Mouse (Mus musculus) testis, adult 2 months (tissue): ENCODE results near the gene Gcg. TPM values are rescaled to one million over a fixed set of nuclear protein-coding genes. Genes with fewer than 3 reads are reported as not detected.

ENCODE experiments used
- H3K27ac ChIP-seq: fragments of 200-500 bp; 2 replicates; pipeline ENCODE4 v1.5.1; 2012; ENCODE audit warnings: low read depth, low read length; ENCODE audit not compliant: control insufficient read depth, insufficient read depth
- H3K27me3 ChIP-seq: fragments of 200-500 bp; 2 replicates; pipeline ENCODE4 v1.6.1; 2012; ENCODE audit warnings: mild to moderate bottlenecking, low read length, moderate library complexity; ENCODE audit not compliant: control insufficient read depth, insufficient read depth
- H3K36me3 ChIP-seq: fragments of 200-500 bp; 2 replicates; pipeline ENCODE4 v1.6.1; 2012; ENCODE audit warnings: mild to moderate bottlenecking, low read length; ENCODE audit not compliant: control insufficient read depth, insufficient read depth
- H3K4me1 ChIP-seq: fragments of 200-500 bp; 2 replicates; pipeline ENCODE4 v1.6.1; 2012; ENCODE audit warnings: low read length; ENCODE audit not compliant: control insufficient read depth, insufficient read depth
- H3K4me3 ChIP-seq: fragments of 200-500 bp; 2 replicates; pipeline ENCODE4 v1.5.1; 2012; ENCODE audit warnings: low read depth, mild to moderate bottlenecking, low read length, moderate library complexity, mixed read lengths; ENCODE audit not compliant: control insufficient read depth
- CTCF ChIP-seq: fragments of 200-500 bp; IDR thresholded peaks from 2 replicates; pipeline ENCODE4 v1.5.1; 2012; ENCODE audit warnings: low read depth, mild to moderate bottlenecking, inconsistent platforms, low read length, moderate library complexity; ENCODE audit not compliant: control insufficient read depth, insufficient read depth, insufficient replicate concordance
- POLR2A ChIP-seq: fragments of 200-500 bp; IDR thresholded peaks from 2 replicates; pipeline ENCODE4 v1.6.1; 2012; ENCODE audit warnings: low read depth, mild to moderate bottlenecking, inconsistent platforms, low read length, moderate library complexity; ENCODE audit not compliant: control insufficient read depth
- polyA plus RNA-seq: library from polyadenylated mRNA; depleted of rRNA; stranded (reverse); fragments of >200 nt; gene quantifications from 2 replicates; pipeline ENCODE4 v1.2.3, GENCODE M21; 2012

The Gcg gene
- polyA plus RNA-seq, 1 experiment = not detected

GRCm38 (mm10) chr2:62504269-62504796 is 20.9 kb upstream of the Gcg start:
- Histone ChIP-seq H3K27me3 (no peaks in the 10 kb centered on the region), H3K4me3 (no peak overlapping the region), H3K36me3 (no peaks in the 10 kb centered on the region), H3K4me1 (no peaks in the 10 kb centered on the region), H3K27ac (no peak overlapping the region)
- TF ChIP-seq POLR2A = no peak
- TF ChIP-seq CTCF = no peak

GRCm38 (mm10) chr2:62503326-62503725 is 19.9 kb upstream of the Gcg start:
- Histone ChIP-seq H3K36me3 (no peaks in the 10 kb centered on the region), H3K27ac (no peak overlapping the region), H3K27me3 (no peaks in the 10 kb centered on the region), H3K4me3 (no peak overlapping the region), H3K4me1 (no peaks in the 10 kb centered on the region)
- no peak for TF ChIP-seq CTCF
- TF ChIP-seq POLR2A = no peak

GRCm38 (mm10) chr2:62502516-62502915 is 19.1 kb upstream of the Gcg start:
- no peak overlapping the region for H3K4me3 ChIP-seq
- no peak for TF ChIP-seq CTCF

GRCm38 (mm10) chr2:62498821-62499220 is 15.4 kb upstream of the Gcg start:
- Histone ChIP-seq H3K36me3 (no peaks in the 10 kb centered on the region), H3K4me3 (no peak overlapping the region), H3K27me3 (no peaks in the 10 kb centered on the region), H3K4me1 (no peaks in the 10 kb centered on the region), H3K27ac (no peak overlapping the region)
- TF ChIP-seq POLR2A = no peak
- TF ChIP-seq CTCF = no peak

More at GRCm38 (mm10) chr2:62502516-62502915, 19.1 kb upstream of the Gcg start:
- Histone ChIP-seq H3K36me3 (no peaks in the 10 kb centered on the region), H3K4me1 (no peaks in the 10 kb centered on the region), H3K27ac (no peak overlapping the region), H3K27me3 (no peaks in the 10 kb centered on the region)

GRCm38 (mm10) chr2:62498086-62498485 is 14.6 kb upstream of the Gcg start:
- no peaks in the 10 kb centered on the region for H3K36me3 ChIP-seq
- no peaks in the 10 kb centered on the region for H3K27me3 ChIP-seq
- no peaks in the 10 kb centered on the region for H3K4me1 ChIP-seq
- no peak overlapping the region for H3K4me3 ChIP-seq
- TF ChIP-seq POLR2A (no peak), CTCF (no peak)
- H3K27ac ChIP-seq = no peak overlapping the region

GRCm38 (mm10) chr2:62497333-62498002 is 14.0 kb upstream of the Gcg start:
- Histone ChIP-seq H3K4me3 (no peak overlapping the region), H3K36me3 (no peaks in the 10 kb centered on the region), H3K4me1 (no peaks in the 10 kb centered on the region), H3K27me3 (no peaks in the 10 kb centered on the region), H3K27ac (no peak overlapping the region)
- no peak for TF ChIP-seq POLR2A
- no peak for TF ChIP-seq CTCF

- Histone ChIP-seq H3K4me1 (no peaks in the 10 kb centered on the region), H3K27ac (no peak overlapping the region), H3K27me3 (no peaks in the 10 kb centered on the region), H3K4me3 (no peak overlapping the region), H3K36me3 (no peaks in the 10 kb centered on the region)
- no peak for TF ChIP-seq POLR2A
- no peak for TF ChIP-seq CTCF
Observed at GRCm38 (mm10) chr2:62495407-62495806, 12.0 kb upstream of the Gcg start.

GRCm38 (mm10) chr2:62489832-62490231 is 6.4 kb upstream of the Gcg start:
- no peaks in the 10 kb centered on the region for H3K36me3 ChIP-seq
- no peaks in the 10 kb centered on the region for H3K27me3 ChIP-seq
- no peak overlapping the region for H3K4me3 ChIP-seq
- H3K4me1 ChIP-seq = no peaks in the 10 kb centered on the region
- H3K27ac ChIP-seq = no peak overlapping the region
- TF ChIP-seq POLR2A (no peak), CTCF (no peak)
